10 mouse cellular contexts compared by ENCODE assay signal in the genomic region with DNA sequence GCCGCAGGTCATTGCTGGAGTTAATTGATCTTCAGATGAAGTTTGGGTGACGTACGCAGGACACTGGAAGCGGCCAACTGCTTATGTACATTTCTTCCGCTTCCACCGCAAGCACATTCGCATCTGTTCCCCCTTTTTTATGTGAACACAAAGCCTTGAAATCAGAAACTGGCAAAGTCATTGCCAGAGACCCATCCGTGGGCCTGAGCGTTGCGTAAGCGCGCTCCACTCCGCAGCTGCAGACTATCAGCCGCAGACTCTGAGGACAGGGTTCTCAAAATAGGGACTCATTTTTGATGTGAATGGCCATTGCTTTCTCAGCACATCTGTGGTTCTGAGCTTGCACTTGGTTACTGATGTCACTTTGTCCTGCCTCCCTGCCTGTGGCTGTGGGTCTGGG. TPM values are rescaled to one million over a fixed set of nuclear protein-coding genes. Genes with fewer than 3 reads are reported as not detected.
A peak's percentile ranks its signal among the peaks of the same experiment; 100 is the strongest.
DNase-seq lines count a peak whose midpoint lies in the region; ATAC-seq and TF ChIP-seq lines count a peak whose summit lies in the region.
"Had no signal": no experiment of that assay in that cellular context is flagged by ENCODE, and none has a peak within 500 bp of the region (broad histone marks: within the 10 kb centered on the region; RNA-seq: fewer than 3 reads in every experiment).

No protein-coding gene starts in this region.

- no peak for TF ChIP-seq CTCF in bone marrow macrophage, adult 2 months (IDR thresholded peaks at IDR 0.05; ENCODE audit: low read depth, low read length)
- TF ChIP-seq CTCF in brain, embryonic 14.5 days (IDR thresholded peaks at IDR 0.05; ENCODE audit: borderline replicate concordance, extremely low read depth, insufficient read depth, insufficient read length), result no peak

- TF ChIP-seq POLR2A in bone marrow macrophage, adult 2 months (IDR thresholded peaks at IDR 0.05; ENCODE audit: borderline replicate concordance, low read depth, low read length), result no peak
- TF ChIP-seq POLR2A in brain, embryonic 14.5 days (IDR thresholded peaks at IDR 0.05; ENCODE audit: borderline replicate concordance, extremely low read depth, insufficient read depth, insufficient read length, poor library complexity, severe bottlenecking), result no peak

- DNase-seq in layer of hippocampus, adult 11-12 months (ENCODE audit: low spot score), result peak; percentile 50
- no peak for DNase-seq in layer of hippocampus, postnatal 10 days (ENCODE audit: low spot score in 2 of 2)
- peak; percentile 17 for DNase-seq in brain, embryonic 14.5 days (ENCODE audit: low read depth)
- peak; percentile 46 for DNase-seq in lung, postnatal 14 days
- DNase-seq in adrenal gland, adult 8-10 months, result no peak
- DNase-seq: adrenal gland, adult 2 months; liver had no signal

- H3K4me1 ChIP-seq in bone marrow macrophage, adult 2 months (ENCODE audit: control insufficient read depth, insufficient read depth, low read length), result peaks cover 10% of the 10 kb centered on the region
- H3K4me1 ChIP-seq: hindbrain, embryonic 15.5 days had no signal

- no peak overlapping the region for H3K4me3 ChIP-seq in bone marrow macrophage, adult 2 months (ENCODE audit: insufficient read depth, low read length)
- H3K4me3 ChIP-seq: hindbrain, embryonic 15.5 days had no signal

- peak overlapping the region; percentile 31 for H3K27ac ChIP-seq in bone marrow macrophage, adult 2 months (ENCODE audit: insufficient read depth, low read depth, low read length)
- H3K27ac ChIP-seq: hindbrain, embryonic 15.5 days had no signal

- no peak for ATAC-seq in inflammation-experienced regulatory T-cells, adult 6 months

RNA-seq across cellular contexts. Expression of a gene that starts 28.6 kb away (rescaled TPM):
- total RNA-seq in layer of hippocampus, postnatal 10 days (2021), result 1 to 10 TPM; 8.9 to 9.1 TPM
- 40.2 and 44.3 TPM in 2 replicates for polyA plus RNA-seq in bone marrow macrophage, adult 2 months (2012; ENCODE audit: insufficient read depth, insufficient read length, missing spikeins)
- 1.0 and 2.2 TPM in 2 replicates for polyA plus RNA-seq in brain, embryonic 14.5 days (2012; rRNA removed)
- 1 to 10 TPM; 3.0 to 5.5 (median 4.8) TPM for total RNA-seq in adrenal gland, adult 8-10 months (2022)
- polyA plus RNA-seq in inflammation-experienced regulatory T-cells, adult 6 months (2017; shearing (Covaris generic)), result under 1 TPM in 1 of 3 experiments, not detected in 2; 0.18 TPM

RNA-seq across cellular contexts. Expression of a gene that starts 45.1 kb away (rescaled TPM):
- total RNA-seq in layer of hippocampus, postnatal 10 days (2021), result 10 to 100 TPM; 59.8 to 60.8 TPM
- polyA plus RNA-seq in bone marrow macrophage, adult 2 months (2012; ENCODE audit: insufficient read depth, insufficient read length, missing spikeins), result 219 and 266 TPM in 2 replicates
- polyA plus RNA-seq in brain, embryonic 14.5 days (2012; rRNA removed), result 66.4 and 66.6 TPM in 2 replicates
- total RNA-seq in adrenal gland, adult 8-10 months (2022), result 10 to 100 TPM; 47.7 to 66.4 (median 59.1) TPM
- 100 to 1,000 TPM; 101 to 248 (median 120) TPM for polyA plus RNA-seq in inflammation-experienced regulatory T-cells, adult 6 months (2017; shearing (Covaris generic))

Comparison
In these comparisons a context has a peak if more than half of its experiments do, and no peak if none do; other contexts are left out.
1. DNase-seq: peak in layer of hippocampus, adult 11-12 months (single experiment), brain, embryonic 14.5 days (single experiment) and lung, postnatal 14 days (single experiment); none in layer of hippocampus, postnatal 10 days (0 of 2) and adrenal gland, adult 8-10 months (single experiment).
2. RNA of a gene that starts 28.6 kb away (polyA plus RNA-seq): 40.2 to 44.3 TPM in bone marrow macrophage, adult 2 months; 1.0 to 2.2 TPM in brain, embryonic 14.5 days and 0.18 TPM in inflammation-experienced regulatory T-cells, adult 6 months; every median in the first group is over 10 times any median in the second.